Mouse (Mus musculus): ENCODE data around the gene Pnpla3.
"Not testable (repeated sequence)": the region's sequence is repeated elsewhere in the genome, so short reads cannot be mapped to it uniquely, and the experiment has no call there.

GRCm38 (mm10) chr15:84157530-84157929, 10.1 kb upstream of the Pnpla3 start:
- TF ChIP-seq TAL1, GATA1 (IDR thresholded peaks at IDR 0.05; ENCODE audit: low read length): not testable (repeated sequence)

Data from erythroblast, embryonic 14.5 days (primary cell).